Mouse (Mus musculus) lung, adult 18-20 months (tissue): ENCODE measurements around the gene Rapgef2.

Source experiments
- DNase-seq, 2 experiments: peaks; one replicate each; pipeline ENCODE4 v3.0.0; 2022; ENCODE audit warnings: mixed read lengths in 2 of 2

Gene Rapgef2

DNA sequence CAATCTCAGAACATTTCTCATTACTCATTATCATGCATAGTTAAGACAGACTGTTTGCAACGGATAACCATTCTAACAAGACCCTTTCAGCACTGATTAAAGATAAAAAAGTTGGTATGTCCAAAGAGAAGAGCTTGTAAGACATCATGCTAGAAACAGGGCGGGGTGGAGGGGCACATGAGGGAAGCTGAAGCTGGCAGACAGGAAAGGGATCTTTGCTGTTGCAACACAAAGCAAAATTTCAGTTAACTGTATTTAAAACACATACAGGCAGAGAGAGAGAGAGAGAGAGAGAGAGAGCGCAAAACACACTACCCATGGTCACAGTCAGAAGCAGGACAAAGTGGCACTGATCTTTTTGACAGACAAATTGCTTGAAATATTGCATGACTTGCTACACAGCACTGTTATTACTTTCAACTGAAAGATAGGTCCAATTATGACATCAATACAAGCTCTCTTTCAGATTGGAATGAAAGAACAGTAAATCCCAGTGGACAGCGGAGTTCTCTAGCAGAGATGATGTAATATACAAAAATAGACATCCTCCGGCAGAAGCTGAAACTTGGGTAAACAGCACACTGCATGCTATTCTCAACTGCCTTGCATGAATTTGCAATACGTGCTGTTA is 125.1 kb downstream of the Rapgef2 start:
- DNase-seq, result no peak

DNA sequence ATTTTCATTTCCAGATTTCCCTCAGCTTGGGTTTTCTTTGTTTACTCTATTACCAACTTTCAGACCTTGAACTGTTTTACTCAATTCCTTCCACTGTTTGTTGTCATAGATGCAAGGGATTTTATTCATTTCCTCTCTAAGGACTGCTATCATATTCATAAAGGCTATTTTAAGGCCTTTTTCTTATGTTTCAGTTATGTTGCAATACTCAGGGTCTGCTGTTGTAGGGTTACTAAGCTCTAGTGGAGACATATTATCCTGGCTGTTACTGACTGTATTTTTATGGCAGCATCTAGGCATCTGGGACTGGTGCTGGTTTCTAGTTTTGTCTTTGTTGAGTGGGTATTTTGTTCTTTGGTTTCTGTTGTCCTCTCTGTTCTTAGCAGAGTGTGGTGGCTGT is 128.1 kb downstream of the Rapgef2 start:
- DNase-seq, result no peak

DNA sequence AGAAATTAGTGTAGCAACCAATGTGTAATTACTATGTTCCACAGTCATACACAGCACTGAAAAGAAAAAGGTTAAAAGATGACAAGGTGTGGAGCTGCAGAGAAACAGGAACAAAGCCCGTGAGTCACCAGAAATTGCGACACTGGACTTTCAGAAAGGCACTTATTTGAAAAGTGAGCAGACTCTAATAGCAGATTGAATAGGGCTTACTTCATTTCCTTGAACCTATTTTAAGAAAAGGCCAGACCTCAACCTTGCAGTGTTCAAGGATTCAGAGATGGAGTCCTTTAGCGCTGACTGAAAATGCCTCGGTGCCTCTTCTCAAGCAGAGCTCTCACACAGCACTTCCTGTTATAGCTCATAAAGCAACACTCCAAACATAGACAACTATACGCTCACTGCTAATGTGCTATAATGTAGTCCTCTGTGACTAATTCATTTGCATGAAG is 133.3 kb downstream of the Rapgef2 start:
- peak; percentile 70 to 86 for DNase-seq

DNA sequence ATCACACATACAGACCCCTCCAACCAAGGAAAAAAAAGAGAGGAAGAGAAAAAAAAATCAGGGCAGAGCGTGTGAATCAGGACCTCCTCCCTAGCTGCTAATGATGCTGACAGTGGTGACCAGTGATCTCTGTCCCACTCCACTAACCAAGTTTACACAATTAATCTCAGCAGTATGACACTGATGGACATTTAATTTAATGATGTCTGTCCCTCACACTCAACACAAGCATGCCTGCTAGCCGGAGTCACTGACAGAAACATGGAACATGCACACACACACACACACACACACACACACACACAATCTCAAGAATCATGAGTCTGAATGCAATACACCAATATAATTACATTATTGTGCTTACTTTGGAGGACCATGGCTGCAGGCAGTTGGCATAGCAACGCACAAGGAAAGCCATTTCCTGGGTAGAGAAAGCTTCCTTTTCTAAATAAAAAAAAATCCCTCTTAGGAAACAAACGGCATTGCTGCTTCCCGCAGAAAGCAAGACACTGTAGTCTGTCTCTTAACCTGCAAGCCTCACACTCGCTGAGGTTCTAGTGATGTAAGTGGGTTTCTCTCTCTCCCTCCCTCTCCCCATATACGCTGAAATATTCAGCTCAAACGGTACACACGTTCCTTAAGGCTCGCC is 140.8 kb downstream of the Rapgef2 start:
- no peak for DNase-seq

DNA sequence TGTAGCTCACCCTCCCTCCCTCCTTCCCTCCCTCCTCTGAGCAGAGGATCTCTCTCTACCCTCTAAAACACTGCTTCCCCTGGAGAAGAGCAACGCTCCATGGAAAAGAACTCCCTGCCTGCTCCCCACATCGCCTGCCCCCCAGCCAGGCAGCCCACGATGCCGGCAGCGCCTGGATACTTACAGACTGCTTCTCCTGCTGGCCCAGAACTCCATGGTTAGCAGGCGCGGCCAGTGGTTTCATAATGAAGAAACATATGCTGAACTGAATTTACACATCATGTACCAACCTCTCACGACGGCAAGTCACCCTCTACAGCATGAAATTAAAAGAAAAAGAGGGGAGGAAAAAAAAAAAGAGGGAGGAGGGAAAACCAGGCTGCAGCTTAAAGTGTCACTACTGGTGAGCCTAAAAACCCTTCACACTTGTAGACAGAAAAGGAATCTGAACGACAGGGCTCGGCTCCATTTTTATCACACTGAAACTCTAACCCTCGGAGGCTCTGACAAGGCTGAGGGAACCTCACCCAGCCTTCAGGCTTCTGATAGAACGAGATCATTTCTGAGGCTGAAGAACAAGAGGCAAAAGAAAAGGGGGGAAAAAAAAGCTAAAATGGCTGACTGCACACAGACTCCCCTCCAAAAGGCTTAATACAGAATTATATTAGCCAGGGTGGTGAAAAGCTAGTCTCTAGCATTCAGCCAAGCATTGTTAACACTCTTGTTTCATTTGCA is 141.5 kb downstream of the Rapgef2 start:
- no peak for DNase-seq

DNA sequence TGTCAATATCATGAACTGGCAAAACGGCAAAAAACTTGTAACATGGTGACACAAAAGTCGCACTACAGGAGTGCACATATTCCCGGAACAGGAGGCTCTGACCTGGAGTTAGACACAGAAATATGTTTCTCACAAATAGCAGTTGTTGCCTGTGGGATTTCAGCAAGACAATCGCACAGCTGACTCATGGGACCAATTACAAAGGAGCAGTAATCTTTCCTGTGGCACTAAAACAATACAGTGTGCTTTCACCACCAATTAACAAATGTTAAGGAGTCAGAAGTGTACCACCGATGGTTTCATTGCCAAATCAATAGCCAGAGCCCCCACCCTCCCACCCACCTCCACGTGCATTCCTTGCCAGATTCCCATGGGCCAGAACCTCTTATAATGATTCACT is 142.2 kb downstream of the Rapgef2 start:
- no peak for DNase-seq

DNA sequence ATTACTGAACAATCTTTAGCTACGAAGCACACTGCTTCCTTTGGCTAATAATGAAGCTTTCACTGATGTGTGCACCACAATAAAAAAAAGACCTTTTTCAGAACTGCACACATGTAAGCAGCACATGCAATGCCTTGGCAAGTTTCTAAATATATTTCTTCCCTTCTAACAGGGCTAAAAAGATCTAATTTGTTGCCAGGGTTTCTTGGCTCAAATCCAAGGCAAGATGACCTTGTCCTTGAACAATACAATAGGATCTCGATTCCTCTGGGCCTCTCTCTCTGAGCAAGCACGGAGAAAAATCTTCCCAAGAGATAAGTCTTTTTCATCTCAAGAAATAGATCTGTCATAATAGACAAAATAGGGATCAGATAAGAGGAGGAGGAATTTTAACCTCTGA is 147.1 kb downstream of the Rapgef2 start:
- DNase-seq, result no peak

DNA sequence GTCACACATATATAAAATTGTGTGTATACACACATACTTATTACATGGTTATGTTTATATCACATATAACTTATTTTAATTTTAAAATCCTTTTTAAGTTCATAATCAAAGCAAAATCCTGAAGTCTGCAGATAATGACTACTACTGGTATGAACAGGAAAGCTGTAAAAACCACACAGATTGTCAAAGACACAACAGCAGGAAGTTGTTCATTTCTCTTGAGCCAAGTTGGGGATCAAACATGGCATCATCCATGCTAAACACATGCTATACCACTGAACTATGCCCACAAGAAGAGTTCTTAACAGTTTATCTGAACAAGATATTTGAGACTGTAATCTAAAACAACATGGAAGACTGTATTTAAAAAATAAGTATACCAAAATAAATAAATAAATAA is 147.7 kb downstream of the Rapgef2 start:
- DNase-seq, result no peak

DNA sequence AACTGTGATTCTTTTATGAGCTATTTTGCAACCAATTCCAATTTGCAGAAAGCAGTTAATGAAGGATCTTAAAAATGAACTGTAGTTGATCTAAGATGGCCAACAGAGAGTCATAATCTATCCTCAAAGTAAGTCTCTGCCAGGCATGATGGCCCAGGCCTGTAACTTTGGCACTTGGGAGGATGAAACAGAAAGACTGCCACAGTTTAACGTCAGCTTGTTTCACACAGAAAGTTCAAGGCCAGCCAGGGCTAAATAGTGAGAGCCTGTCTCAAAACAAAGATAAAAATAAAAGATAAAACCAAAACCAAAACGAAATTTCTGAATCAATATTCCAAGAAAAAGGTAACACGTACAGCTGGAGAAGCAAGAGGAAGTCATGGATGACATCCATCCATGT is 155.3 kb downstream of the Rapgef2 start:
- DNase-seq, result no peak

DNA sequence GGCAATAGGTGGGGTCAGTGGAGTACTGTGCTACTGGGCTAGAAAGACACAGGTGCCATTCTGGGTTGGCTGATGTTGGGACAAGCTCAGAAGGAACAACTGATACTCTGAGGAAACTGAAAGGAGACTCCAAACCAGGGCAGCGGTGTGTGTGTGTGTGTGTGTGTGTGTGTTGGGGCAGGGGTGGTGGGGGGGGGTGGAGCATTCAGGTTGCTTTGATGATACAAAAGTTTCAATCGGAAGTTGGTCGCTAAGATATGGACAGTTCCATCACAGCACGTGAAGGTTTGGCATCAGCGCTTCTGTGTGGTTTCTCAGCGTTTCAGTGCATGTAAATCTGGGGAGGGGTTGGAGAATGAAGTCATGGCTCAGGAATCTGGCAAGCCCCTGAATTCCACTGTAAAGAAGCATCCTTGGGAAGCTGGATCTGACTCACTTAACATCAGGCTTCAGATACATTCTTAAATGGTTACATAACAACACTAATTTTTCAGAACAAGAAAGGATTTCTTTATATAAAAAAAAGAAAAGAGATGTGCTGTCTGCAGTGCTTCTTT is 157.2 kb downstream of the Rapgef2 start:
- DNase-seq, result no peak

DNA sequence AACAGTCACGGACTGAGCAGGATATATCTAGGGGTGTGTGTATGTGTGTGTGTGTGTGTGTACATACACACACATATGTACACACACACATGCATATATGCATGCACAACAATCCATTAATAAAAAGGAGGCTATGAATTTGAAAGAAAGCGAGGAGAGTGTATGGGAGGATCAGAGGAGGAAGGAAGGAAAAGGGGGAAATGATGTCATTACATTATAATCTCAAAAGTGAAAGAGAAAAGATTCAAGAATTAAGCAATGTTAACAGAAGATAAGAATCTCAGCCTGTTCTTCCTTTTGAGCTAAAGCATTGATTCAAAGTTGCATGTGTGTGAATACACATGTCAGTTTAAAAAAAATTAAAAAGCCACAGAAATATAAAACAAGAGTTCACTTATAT is 158.5 kb downstream of the Rapgef2 start:
- no peak for DNase-seq

DNA sequence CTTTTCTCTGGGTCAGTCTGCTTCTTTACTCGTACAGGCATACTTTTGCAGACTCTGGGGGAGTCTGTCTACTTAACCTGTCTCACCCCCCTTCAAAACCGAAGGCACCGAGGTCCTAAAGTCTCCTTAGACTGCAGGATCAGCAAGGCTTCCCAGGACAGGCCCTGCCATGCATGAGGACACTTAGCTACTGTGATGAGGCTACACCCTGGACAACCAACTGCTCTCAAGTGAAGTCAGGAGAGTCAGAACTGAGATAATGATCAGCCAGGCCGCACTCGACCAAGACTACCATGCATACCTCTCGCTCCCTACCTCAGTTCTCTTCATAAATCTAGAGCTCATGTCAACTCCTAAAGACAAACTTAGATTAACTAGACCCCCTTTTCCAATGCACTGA is 159.5 kb downstream of the Rapgef2 start:
- DNase-seq, result no peak

DNA sequence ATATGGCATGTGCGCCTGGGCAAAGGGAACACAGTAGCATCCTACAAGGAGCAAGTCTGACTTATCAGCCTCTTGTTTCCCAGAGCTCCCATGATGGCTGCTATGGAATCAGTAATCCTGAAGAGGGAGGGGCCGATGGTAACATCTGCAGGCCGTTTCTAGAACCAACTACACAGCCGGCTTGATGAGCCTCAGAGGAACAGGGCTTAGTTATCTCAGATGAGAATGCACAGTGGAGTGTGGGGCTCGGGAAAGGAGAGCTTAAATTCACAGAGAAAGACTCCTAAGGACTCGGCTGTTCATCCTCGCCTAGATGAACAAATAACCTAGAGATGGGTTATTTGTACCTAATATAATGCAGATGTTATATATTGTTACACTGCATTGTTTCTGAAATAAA is 164.9 kb downstream of the Rapgef2 start:
- DNase-seq, result no peak

DNA sequence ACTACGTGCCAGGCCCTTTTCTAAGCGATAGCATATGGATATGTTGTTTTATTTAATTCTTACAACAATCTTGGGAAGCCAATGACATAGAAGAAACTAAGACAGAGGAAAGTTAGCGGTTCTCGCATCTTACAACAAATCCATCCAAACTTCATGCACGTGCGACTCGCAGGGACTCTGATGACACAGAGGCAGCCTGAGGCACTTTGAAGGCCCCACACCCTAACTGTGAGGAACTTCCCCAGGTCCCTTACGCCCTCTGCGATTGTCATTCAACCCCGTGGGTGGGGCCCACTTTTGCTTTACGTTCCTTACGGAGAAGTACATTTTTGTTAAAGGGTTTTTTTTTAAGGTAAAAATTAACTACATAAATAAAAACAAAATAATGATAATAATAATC is 166.3 kb downstream of the Rapgef2 start:
- no peak for DNase-seq

DNA sequence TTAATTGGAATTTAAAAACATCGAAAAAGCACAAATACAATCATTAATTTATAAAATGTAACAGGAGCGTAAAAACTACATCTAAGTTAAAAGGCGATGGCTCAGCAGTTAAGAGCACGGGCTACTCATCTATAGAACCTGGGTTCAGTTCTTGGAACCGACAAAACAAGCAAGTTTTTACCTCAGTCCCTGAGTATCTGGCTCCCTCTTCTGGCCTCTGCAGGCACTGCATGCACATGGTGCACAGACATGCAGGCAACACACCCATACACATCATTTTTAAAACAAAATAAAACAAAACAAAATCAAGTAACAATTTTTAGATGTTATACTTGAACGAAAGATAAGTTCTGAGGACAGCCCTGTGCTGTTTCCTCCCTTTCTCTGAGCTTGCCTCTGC is 176.2 kb downstream of the Rapgef2 start:
- no peak for DNase-seq

DNA sequence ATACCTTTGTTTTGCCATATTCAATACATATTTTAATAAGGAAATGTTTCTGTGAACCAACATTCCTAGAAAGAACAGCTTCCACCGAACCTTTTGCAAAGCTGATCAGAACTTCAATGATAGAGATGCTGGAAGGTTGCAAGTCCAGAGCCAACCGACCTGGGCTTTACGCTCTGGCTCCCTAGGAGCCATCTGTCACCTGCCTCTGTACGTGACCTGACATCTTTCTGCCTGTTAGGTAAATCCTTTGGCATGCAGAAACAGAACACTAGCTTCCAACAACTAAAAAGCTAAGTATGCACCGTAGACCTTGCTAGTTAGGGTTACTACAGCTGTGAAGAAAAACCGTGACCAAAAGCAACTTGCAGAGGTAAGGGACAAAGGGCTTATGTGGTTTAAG is 178.1 kb downstream of the Rapgef2 start:
- no peak for DNase-seq

DNA sequence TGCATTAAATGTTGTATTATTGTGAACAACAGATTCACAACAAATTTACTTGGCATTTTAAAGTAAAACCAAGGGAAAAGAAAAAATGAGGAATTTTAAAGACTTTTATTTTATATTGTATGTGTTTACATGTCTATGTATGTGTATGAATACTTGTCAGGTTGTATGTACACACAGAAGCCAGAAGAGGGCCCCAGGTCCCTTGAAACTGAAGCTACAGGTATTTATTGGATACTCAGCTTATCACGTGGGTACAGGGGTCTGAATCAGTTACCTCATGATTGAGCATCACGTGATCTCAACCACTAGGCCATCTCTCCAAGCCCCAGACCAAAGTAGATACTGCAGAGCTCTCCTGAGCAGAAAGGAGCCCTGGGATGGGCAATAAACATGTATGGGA is 180.0 kb downstream of the Rapgef2 start:
- no peak for DNase-seq

DNA sequence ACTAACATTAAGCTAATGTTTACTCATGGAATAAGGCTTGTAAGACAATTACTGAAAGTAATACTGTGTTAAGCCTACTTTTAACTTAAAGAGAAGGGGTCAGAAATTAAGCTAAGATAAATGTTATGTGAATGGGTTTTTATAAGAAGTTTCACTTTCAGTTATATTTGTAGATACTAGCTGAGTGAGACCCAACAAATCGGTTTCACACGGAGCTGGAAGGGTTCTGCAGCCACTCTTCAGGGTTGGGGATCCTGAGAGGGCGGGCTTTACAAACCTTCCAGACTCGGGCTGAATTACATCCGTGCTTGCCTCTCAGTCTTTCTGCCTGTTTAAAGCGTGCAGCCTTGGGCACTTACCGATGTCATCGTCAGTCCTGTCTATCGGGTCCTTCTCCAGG is 182.7 kb downstream of the Rapgef2 start:
- DNase-seq, result no peak

DNA sequence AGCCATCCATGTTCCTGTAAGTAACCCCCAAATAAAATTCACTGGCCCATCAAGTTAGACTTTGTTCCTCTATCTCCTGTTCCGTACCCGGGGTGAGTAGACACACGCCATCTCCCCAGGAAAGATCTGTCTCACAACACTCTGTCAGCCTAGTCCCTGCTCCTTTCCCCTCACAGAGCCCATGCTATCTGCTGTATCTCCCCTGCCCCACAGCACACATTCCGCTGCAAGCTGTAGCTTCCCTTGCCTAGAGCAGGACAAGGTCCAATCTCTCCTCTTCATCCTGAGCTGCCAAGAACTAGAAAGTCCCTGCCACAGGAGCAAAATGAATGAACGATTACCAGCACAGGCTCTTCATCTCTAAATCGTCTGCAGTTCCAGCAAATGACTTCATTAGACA is 184.6 kb downstream of the Rapgef2 start:
- no peak for DNase-seq

DNA sequence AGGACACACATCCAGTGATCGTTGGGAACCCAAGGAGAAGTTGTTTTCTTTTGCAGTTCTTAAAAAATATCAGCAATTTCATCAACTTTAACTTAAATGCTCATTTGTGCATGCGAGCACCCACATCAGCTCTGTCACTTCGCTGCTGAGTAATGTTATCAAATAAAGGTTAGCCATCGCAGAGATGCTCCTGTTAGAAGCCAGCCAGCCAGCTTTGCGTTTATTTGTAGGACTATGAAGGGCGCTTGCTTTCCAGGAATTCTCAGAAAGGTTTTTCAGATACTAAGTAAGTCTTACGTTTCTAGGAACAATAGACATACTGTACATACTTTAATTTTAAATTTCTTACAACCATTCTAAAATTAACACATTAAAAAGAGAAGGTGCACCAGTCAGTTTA is 185.5 kb downstream of the Rapgef2 start:
- no peak for DNase-seq

DNA sequence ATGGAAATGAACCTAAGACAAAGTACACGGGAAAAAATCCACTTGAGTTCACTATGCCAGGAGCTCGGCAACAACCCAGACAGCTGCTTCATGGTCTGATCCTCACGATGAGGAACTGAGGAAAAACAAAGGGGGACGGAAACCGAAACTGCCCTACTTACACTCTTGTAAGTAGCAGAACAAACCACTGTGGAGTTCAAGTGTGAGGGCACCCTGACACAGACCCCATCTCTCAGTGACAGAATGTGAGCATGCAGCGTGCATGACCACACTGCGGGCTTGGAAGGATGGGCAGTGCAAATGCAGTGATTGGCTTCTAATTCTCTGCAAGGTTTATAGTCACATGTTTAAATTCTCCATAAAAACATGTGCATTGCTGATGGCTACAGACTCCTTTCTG is 197.2 kb downstream of the Rapgef2 start:
- no peak for DNase-seq

DNA sequence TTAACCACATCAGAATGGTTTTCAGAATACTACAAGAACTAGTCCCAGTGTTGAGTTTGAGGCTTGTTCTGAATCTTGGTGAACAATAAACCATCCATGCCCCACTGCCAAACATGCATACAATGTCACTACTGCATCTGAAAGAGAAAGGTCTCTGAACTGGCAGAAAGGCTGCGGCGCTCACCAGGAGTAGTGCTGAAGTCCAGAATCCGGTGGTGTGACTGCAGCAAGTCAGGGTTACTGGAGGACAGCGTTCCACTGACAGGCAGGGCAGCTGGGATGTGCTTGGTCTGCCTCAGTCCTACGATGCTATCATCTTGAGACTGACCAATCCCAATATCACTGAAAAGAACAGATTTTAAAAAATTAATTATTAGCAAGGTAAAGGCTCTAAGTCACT is 197.9 kb downstream of the Rapgef2 start:
- no peak for DNase-seq

DNA sequence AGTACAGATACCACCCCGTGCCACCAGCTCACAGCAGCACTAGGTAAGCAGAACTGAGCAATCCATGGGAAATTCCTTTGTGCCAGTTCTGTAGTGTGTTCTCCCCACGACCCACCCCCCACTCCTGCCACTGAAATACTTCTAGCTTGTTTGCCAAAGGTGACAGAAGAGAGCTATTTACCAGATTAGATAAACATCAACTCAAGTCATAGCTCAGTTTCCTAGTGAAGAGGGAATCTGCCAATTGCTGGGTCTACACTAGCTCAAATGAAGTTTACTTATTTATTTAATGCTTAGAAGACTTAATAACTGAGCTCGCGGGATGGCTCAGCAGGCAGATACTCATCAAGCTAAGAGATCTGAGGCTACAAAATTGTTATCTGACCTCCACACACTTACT is 200.0 kb downstream of the Rapgef2 start:
- no peak for DNase-seq

DNA sequence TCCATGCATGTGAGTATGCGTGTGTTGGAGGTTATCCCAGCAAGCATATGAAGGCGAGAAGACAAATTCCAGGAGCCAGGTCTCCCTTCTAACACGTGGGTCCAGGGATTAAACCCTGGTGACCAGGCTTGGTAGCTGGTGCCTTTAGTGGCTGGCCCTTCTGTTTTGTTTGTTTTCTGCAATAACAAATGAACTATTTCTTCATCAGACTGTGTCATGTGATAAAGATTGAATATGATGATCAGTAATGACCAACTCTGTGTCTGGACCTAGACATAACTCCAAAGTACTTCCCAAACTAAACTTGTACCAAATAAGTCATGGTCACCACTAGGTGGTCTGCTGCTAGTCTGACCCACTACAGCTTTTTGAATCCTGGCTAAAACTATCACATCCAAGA is 202.4 kb downstream of the Rapgef2 start:
- DNase-seq, result no peak
